Mouse (Mus musculus) C2C12 (cell line): ENCODE results near the gene Syn3. TPM values are rescaled to one million over a fixed set of nuclear protein-coding genes. Genes with fewer than 3 reads are reported as not detected.

Experiments
- H3K27me3 ChIP-seq: one replicate; pipeline ENCODE4 v1.6.1; 2011; ENCODE audit not compliant: control insufficient read depth, insufficient read depth, insufficient read length
- H3K36me3 ChIP-seq: one replicate; pipeline ENCODE4 v1.6.1; 2011; ENCODE audit not compliant: control insufficient read depth, insufficient read depth
- H3K4me3 ChIP-seq: one replicate; pipeline ENCODE4 v1.5.1; 2011; ENCODE audit warnings: mild to moderate bottlenecking, control low read depth; ENCODE audit not compliant: poor library complexity, insufficient read depth, severe bottlenecking
- H3K79me2 ChIP-seq: one replicate; pipeline ENCODE4 v1.6.1; 2011; ENCODE audit not compliant: control insufficient read depth, insufficient read depth
- H3K79me3 ChIP-seq: one replicate; pipeline ENCODE4 v1.6.1; 2011; ENCODE audit warnings: low read depth, control low read depth
- H3ac ChIP-seq: one replicate; pipeline ENCODE3; 2011; ENCODE audit warnings: low read depth; ENCODE audit not compliant: control insufficient read depth, insufficient read length
- CEBPB ChIP-seq: IDR thresholded peaks from one replicate; pipeline ENCODE4 v1.6.1; 2011; ENCODE audit warnings: low read depth, mild to moderate bottlenecking, control low read depth, moderate library complexity
- CTCF ChIP-seq: IDR thresholded peaks from one replicate; pipeline ENCODE4 v1.5.1; 2011; ENCODE audit not compliant: control insufficient read depth, insufficient read depth, insufficient read length
- FOSL1 ChIP-seq: IDR thresholded peaks from one replicate; pipeline ENCODE4 v1.8.0; 2011; ENCODE audit warnings: mild to moderate bottlenecking, low read length; ENCODE audit not compliant: poor library complexity, insufficient read depth, severe bottlenecking
- MAX ChIP-seq: IDR thresholded peaks from one replicate; pipeline ENCODE4 v1.6.1; 2011; ENCODE audit warnings: mild to moderate bottlenecking, control low read depth
- MYOD1 ChIP-seq: IDR thresholded peaks from one replicate; pipeline ENCODE4 v1.6.1; 2011; ENCODE audit warnings: low read depth; ENCODE audit not compliant: control insufficient read depth, insufficient read length
- MYOG ChIP-seq: IDR thresholded peaks from one replicate; pipeline ENCODE4 v1.6.1; 2011; ENCODE audit not compliant: control insufficient read depth, insufficient read length; ENCODE audit errors: extremely low read depth
- USF1 ChIP-seq: IDR thresholded peaks from one replicate; pipeline ENCODE4 v1.6.1; 2011; ENCODE audit warnings: low read depth, mild to moderate bottlenecking, control low read depth, moderate library complexity
- polyA plus RNA-seq: library from polyadenylated mRNA; unstranded; fragments of >200 nt; fragmentation: generic; extraction: Trizol; gene quantifications from one replicate; pipeline ENCODE4 v1.2.1, GENCODE M21; 2012; ENCODE audit warnings: missing spikeins

Gene Syn3
- polyA plus RNA-seq, 1 experiment, result 0.20 TPM

GRCm38 (mm10) chr10:86483968-86484367 lies 14.7 kb downstream of the Syn3 start:
- H3ac ChIP-seq, result no peak overlapping the region
- H3K4me3 ChIP-seq, result no peak overlapping the region
- no peaks in the 10 kb centered on the region for H3K79me2 ChIP-seq
- TF ChIP-seq CEBPB (no peak), MAX (no peak), FOSL1 (no peak), MYOG (no peak), MYOD1 (no peak), USF1 (no peak), CTCF (no peak)
- H3K36me3 ChIP-seq, result no peaks in the 10 kb centered on the region
- H3K79me3 ChIP-seq, result no peaks in the 10 kb centered on the region
- peaks cover 48% of the 10 kb centered on the region for H3K27me3 ChIP-seq

- H3K36me3 ChIP-seq, result no peaks in the 10 kb centered on the region
- no peaks in the 10 kb centered on the region for H3K79me2 ChIP-seq
- no peak overlapping the region for H3K4me3 ChIP-seq
- H3K79me3 ChIP-seq, result no peaks in the 10 kb centered on the region
- TF ChIP-seq MYOD1 (no peak), CEBPB (no peak), USF1 (no peak), CTCF (no peak), FOSL1 (no peak)
- no peak overlapping the region for H3ac ChIP-seq
- H3K27me3 ChIP-seq, result peaks cover 44% of the 10 kb centered on the region
Measured at GRCm38 (mm10) chr10:86482496-86482895, 16.2 kb downstream of the Syn3 start.

GRCm38 (mm10) chr10:86480711-86481110 lies 18.0 kb downstream of the Syn3 start:
- no peak for TF ChIP-seq MAX
- TF ChIP-seq FOSL1, result no peak
- TF ChIP-seq CEBPB, result no peak
- Histone ChIP-seq H3K27me3 (peaks cover 44% of the 10 kb centered on the region), H3ac (no peak overlapping the region), H3K36me3 (no peaks in the 10 kb centered on the region), H3K4me3 (no peak overlapping the region), H3K79me3 (no peaks in the 10 kb centered on the region), H3K79me2 (no peaks in the 10 kb centered on the region)

- no peak for TF ChIP-seq CTCF
- TF ChIP-seq CEBPB, result no peak
- no peak for TF ChIP-seq MYOG
- TF ChIP-seq FOSL1, result no peak
- no peak for TF ChIP-seq MAX
- no peak for TF ChIP-seq MYOD1
- TF ChIP-seq USF1, result no peak
- H3K4me3 ChIP-seq, result no peak overlapping the region
- H3K79me3 ChIP-seq, result no peaks in the 10 kb centered on the region
Measured at GRCm38 (mm10) chr10:86479718-86480121, 19.0 kb downstream of the Syn3 start.

GRCm38 (mm10) chr10:86476720-86477119 lies 22.0 kb downstream of the Syn3 start:
- Histone ChIP-seq H3ac (no peak overlapping the region), H3K36me3 (no peaks in the 10 kb centered on the region), H3K27me3 (peaks cover 49% of the 10 kb centered on the region), H3K79me2 (no peaks in the 10 kb centered on the region), H3K79me3 (no peaks in the 10 kb centered on the region), H3K4me3 (no peak overlapping the region)
- TF ChIP-seq MYOG, result no peak
- no peak for TF ChIP-seq MYOD1
- TF ChIP-seq CTCF, result no peak
- TF ChIP-seq MAX, result no peak
- no peak for TF ChIP-seq CEBPB
- TF ChIP-seq FOSL1, result no peak
- TF ChIP-seq USF1, result no peak

More at GRCm38 (mm10) chr10:86479718-86480121, 19.0 kb downstream of the Syn3 start:
- H3K79me2 ChIP-seq, result no peaks in the 10 kb centered on the region
- H3K36me3 ChIP-seq, result no peaks in the 10 kb centered on the region
- peaks cover 48% of the 10 kb centered on the region for H3K27me3 ChIP-seq
- H3ac ChIP-seq, result no peak overlapping the region

- no peak overlapping the region for H3K4me3 ChIP-seq
- TF ChIP-seq MYOG (no peak), CEBPB (no peak)
Measured at GRCm38 (mm10) chr10:86475270-86475669, 23.4 kb downstream of the Syn3 start.

More at GRCm38 (mm10) chr10:86475270-86475669, 23.4 kb downstream of the Syn3 start:
- H3K36me3 ChIP-seq, result no peaks in the 10 kb centered on the region
- H3ac ChIP-seq, result no peak overlapping the region
- H3K27me3 ChIP-seq, result peaks cover 38% of the 10 kb centered on the region
- H3K79me3 ChIP-seq, result no peaks in the 10 kb centered on the region
- H3K79me2 ChIP-seq, result no peaks in the 10 kb centered on the region
